Mouse (Mus musculus) CD4-positive, CD25-positive, alpha-beta regulatory T cell, adult 4 months (primary cell): ENCODE measurements around the gene Washc4. TPM values are rescaled to one million over a fixed set of nuclear protein-coding genes. Genes with fewer than 3 reads are reported as not detected.
"Not testable (repeated sequence)": the region's sequence is repeated elsewhere in the genome, so short reads cannot be mapped to it uniquely, and the experiment has no call there.

Experiments
- ATAC-seq: one replicate; pipeline ENCODE4 v1.8.0; 2017
- polyA plus RNA-seq, 2 experiments: library from polyadenylated mRNA; unstranded; fragments of 100-300 nt; shearing (Covaris generic); gene quantifications; one replicate each; pipeline ENCODE4 v1.2.1; 2017

The Washc4 gene
- polyA plus RNA-seq = 10 to 100 TPM; 21.7 to 26.4 TPM

GRCm38 (mm10) chr10:83543439-83544102 is at the start of gene Washc4:
Washc4 (plus strand) TSS chr10:83543752.
- peak; percentile 90 for ATAC-seq

GRCm38 (mm10) chr10:83497321-83497720 is 46.2 kb upstream of the Washc4 start:
- ATAC-seq = no peak

GRCm38 (mm10) chr10:83508962-83509660 is 34.4 kb upstream of the Washc4 start:
- no peak for ATAC-seq

- no peak for ATAC-seq
Measured at GRCm38 (mm10) chr10:83511304-83511703, 32.2 kb upstream of the Washc4 start.

GRCm38 (mm10) chr10:83513736-83514135 is 29.8 kb upstream of the Washc4 start:
- ATAC-seq = no peak

- no peak for ATAC-seq
Measured at GRCm38 (mm10) chr10:83520990-83521389, 22.6 kb upstream of the Washc4 start.

GRCm38 (mm10) chr10:83524238-83524637 is 19.3 kb upstream of the Washc4 start:
- not testable (repeated sequence) for ATAC-seq

- ATAC-seq = no peak
Measured at GRCm38 (mm10) chr10:83530384-83530967, 13.1 kb upstream of the Washc4 start.

GRCm38 (mm10) chr10:83533258-83533909 is 10.2 kb upstream of the Washc4 start:
- peak; percentile 39 for ATAC-seq

- ATAC-seq = peak; percentile 73
Measured at GRCm38 (mm10) chr10:83533910-83534283, 9.7 kb upstream of the Washc4 start, which contains the start of gene Aldh1l2. Aldh1l2 (minus strand) TSS chr10:83534140.

GRCm38 (mm10) chr10:83536436-83536835 is 7.1 kb upstream of the Washc4 start:
- ATAC-seq = no peak

GRCm38 (mm10) chr10:83539311-83539980 is 4.1 kb upstream of the Washc4 start:
- no peak for ATAC-seq

GRCm38 (mm10) chr10:83540092-83540491 is 3.5 kb upstream of the Washc4 start:
- no peak for ATAC-seq

GRCm38 (mm10) chr10:83542241-83542640 is 1.3 kb upstream of the Washc4 start:
- ATAC-seq = no peak

- peak; percentile 59 for ATAC-seq
Measured at GRCm38 (mm10) chr10:83544103-83544479, 539 bp downstream of the Washc4 start.

- no peak for ATAC-seq
Measured at GRCm38 (mm10) chr10:83545341-83545740, 1.8 kb downstream of the Washc4 start.

- no peak for ATAC-seq
Measured at GRCm38 (mm10) chr10:83563005-83563404, 19.5 kb downstream of the Washc4 start.

GRCm38 (mm10) chr10:83565449-83566441 is 22.2 kb downstream of the Washc4 start:
- ATAC-seq = no peak

- ATAC-seq = no peak
Measured at GRCm38 (mm10) chr10:83590801-83591200, 47.2 kb downstream of the Washc4 start.

- ATAC-seq = no peak
Measured at GRCm38 (mm10) chr10:83592616-83593015, 49.1 kb downstream of the Washc4 start.

GRCm38 (mm10) chr10:83594526-83594925 is 51.0 kb downstream of the Washc4 start:
- no peak for ATAC-seq
